Comparison of ENCODE assay signal across 9 mouse cellular contexts in genomic region chr9:117380076-117380475, GRCm38 (mm10).
DNase-seq lines count a peak whose midpoint lies in the region; ATAC-seq lines count a peak whose summit lies in the region.
"Had no signal": no experiment of that assay in that cellular context is flagged by ENCODE, and none has a peak within 500 bp of the region (broad histone marks: within the 10 kb centered on the region; RNA-seq: fewer than 3 reads in every experiment).

No protein-coding gene starts in this region.

- H3K9ac ChIP-seq in forebrain, embryonic 15.5 days (replicated peaks) = no peak overlapping the region
- H3K9ac ChIP-seq: hindbrain, embryonic 13.5 days had no signal

- H3K36me3 ChIP-seq in forebrain, embryonic 15.5 days = no peaks in the 10 kb centered on the region
- H3K36me3 ChIP-seq in limb, embryonic 10.5 days = no peaks in the 10 kb centered on the region
- H3K36me3 ChIP-seq: hindbrain, embryonic 13.5 days had no signal

- peak; percentile 12 for DNase-seq in right cerebral cortex, postnatal 14 days
- no peak for DNase-seq in right cerebral cortex, postnatal 36 days (ENCODE audit: low spot score in 2 of 2)
- DNase-seq in limb, embryonic 10.5 days (ENCODE audit: low spot score) = peak; percentile 48
- no peak for DNase-seq in adrenal gland, postnatal 14 days
- DNase-seq in cerebellum, adult 11-12 months = no peak
- no peak for DNase-seq in heart, adult 9 months (ENCODE audit: low spot score in 2 of 2)
- DNase-seq: left cerebral cortex, postnatal 4 days had no signal

- H3K27me3 ChIP-seq in forebrain, embryonic 15.5 days = peaks cover 3% of the 10 kb centered on the region
- H3K27me3 ChIP-seq in limb, embryonic 10.5 days (ENCODE audit: low read depth, poor library complexity, severe bottlenecking) = no peaks in the 10 kb centered on the region
- H3K27me3 ChIP-seq: hindbrain, embryonic 13.5 days had no signal

- 0 out of 2 replicates have a peak, but pooled peaks have one; percentile 35 for ATAC-seq in forebrain, embryonic 15.5 days (replicated peaks)

- WGBS in forebrain, embryonic 15.5 days = 16% methylated on average over 5 of the region's 5 CpGs
- WGBS in limb, embryonic 10.5 days = 29% methylated on average over 5 of the region's 5 CpGs

- no peak overlapping the region for H3K27ac ChIP-seq in forebrain, embryonic 15.5 days (replicated peaks)
- peak overlapping the region; percentile 72 for H3K27ac ChIP-seq in limb, embryonic 10.5 days
- H3K27ac ChIP-seq: hindbrain, embryonic 13.5 days had no signal

- H3K4me2 ChIP-seq in forebrain, embryonic 15.5 days (replicated peaks) = no peak overlapping the region
- H3K4me2 ChIP-seq: hindbrain, embryonic 13.5 days had no signal

- H3K4me1 ChIP-seq in forebrain, embryonic 15.5 days = 0 out of 2 replicates have a peak, but pooled peaks cover 8% of the 10 kb centered on the region
- peaks cover 39% of the 10 kb centered on the region for H3K4me1 ChIP-seq in limb, embryonic 10.5 days

- no peak overlapping the region for H3K4me3 ChIP-seq in forebrain, embryonic 15.5 days
- no peak overlapping the region for H3K4me3 ChIP-seq in limb, embryonic 10.5 days
- H3K4me3 ChIP-seq: hindbrain, embryonic 13.5 days had no signal

- no peaks in the 10 kb centered on the region for H3K9me3 ChIP-seq in forebrain, embryonic 15.5 days
- no peaks in the 10 kb centered on the region for H3K9me3 ChIP-seq in limb, embryonic 10.5 days (replicated peaks)
- H3K9me3 ChIP-seq: hindbrain, embryonic 13.5 days had no signal

Comparison
In these comparisons a context has a peak if more than half of its experiments do, and no peak if none do; other contexts are left out.
1. DNase-seq: peak in right cerebral cortex, postnatal 14 days (single experiment) and limb, embryonic 10.5 days (single experiment); none in right cerebral cortex, postnatal 36 days (0 of 2), adrenal gland, postnatal 14 days (single experiment), cerebellum, adult 11-12 months (single experiment) and heart, adult 9 months (0 of 2).